Mouse (Mus musculus) thymus, postnatal 14 days (tissue): ENCODE results near the gene Tymp.

Experiments used
- DNase-seq: peaks from one replicate; pipeline ENCODE4 v3.0.0; 2021

The Tymp gene

GRCm38 (mm10) chr15:89373027-89373761, 3.6 kb downstream of the Tymp start:
- peak; percentile 92 for DNase-seq

DNA sequence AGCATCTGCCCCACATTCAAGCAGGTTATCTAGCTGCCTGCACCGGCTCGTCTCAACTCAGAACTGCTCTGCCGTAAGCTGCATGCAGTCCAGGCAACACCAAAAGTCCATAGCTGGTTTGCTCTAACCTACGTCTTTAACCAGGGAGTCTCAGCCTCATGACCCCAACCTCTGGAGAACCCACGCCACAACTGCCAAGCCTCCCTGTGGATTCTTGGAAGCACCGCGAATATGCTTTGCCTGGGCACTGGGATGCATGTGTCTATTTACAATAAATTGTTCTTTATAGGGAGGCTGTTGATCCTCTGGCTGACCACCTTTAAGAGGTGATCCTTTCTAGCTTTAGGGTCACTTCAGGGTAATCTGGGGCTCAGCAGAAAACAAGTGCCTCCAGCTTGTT, 4.3 kb downstream of the Tymp start:
- DNase-seq = no peak

DNA sequence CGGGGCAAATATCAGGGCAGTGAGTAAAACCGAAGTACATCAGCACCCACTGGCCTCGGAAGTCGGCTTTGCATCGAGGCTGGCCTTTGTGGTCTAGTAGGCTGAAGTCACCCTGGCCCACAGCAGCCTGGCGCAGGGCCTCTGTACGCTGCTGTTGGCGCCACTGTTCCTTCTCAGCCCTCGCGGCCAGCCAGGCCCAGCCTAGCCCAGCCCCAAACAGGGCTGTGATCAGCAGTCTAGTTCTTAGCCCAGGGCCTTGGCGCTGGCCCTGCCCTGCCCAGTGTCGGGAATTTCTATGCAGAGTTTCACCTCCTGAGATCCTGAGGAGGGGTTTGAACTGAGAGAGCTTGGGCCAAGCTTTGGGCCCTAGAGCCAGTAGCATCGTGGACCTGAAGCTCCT, 4.8 kb downstream of the Tymp start:
- DNase-seq = no peak

DNA sequence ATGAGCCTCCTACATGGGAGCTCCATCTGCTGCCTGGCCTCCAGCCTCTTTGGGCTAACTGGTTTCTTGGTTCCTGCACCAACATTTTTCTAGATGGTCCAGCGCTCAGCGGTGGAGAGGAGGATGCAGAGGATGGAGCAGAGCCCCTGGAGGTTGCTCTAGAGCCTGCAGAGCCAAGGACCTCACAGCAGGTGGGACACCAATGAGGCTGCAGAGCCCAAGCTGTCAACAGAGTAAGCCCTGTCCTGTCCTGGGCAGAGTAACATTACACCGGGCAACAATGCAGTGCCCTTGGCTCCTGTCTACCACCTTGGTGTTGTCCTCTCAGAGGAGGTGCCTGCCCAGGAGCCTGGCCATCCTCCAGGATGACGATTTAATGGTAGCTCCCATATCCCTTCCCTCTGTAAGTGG, 11.7 kb downstream of the Tymp start:
- no peak for DNase-seq

GRCm38 (mm10) chr15:89363051-89363450, 13.8 kb downstream of the Tymp start:
- no peak for DNase-seq

GRCm38 (mm10) chr15:89358784-89359183, 18.1 kb downstream of the Tymp start:
- DNase-seq = no peak

DNA sequence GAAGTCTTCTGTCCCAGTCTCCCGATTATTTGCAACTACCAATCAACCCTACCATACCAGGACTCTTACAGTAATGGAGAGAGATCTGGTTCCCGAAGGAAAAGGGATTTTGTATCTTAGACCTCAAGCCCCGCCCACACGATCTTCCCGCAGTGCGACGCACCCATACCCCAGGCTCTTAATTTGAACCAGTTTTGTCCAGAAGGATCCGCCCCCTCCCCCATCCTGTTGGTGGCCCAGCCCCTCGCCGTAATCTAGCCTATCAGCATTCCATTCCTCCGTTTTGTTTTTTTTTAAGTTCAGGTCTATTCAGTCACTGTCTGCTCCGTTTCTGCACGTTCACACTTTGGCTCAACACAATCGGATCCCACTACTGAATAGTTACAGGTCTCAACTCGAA, 20.5 kb downstream of the Tymp start:
- peak; percentile 84 for DNase-seq

- peak; percentile 96 for DNase-seq
These were observed 21.3 kb downstream of the Tymp start, which contains the start of the genes Lmf2 and Ncaph2 for GRCm38 (mm10) chr15:89355241-89356187. Gene Lmf2 (minus strand): TSS chr15:89355659. Gene Ncaph2 (plus strand): TSS chr15:89355719.

- peak; percentile 28 for DNase-seq
These were observed 22.4 kb downstream of the Tymp start for GRCm38 (mm10) chr15:89354455-89354854.

- DNase-seq = no peak
These were observed 23.0 kb downstream of the Tymp start for GRCm38 (mm10) chr15:89353837-89354236.

DNA sequence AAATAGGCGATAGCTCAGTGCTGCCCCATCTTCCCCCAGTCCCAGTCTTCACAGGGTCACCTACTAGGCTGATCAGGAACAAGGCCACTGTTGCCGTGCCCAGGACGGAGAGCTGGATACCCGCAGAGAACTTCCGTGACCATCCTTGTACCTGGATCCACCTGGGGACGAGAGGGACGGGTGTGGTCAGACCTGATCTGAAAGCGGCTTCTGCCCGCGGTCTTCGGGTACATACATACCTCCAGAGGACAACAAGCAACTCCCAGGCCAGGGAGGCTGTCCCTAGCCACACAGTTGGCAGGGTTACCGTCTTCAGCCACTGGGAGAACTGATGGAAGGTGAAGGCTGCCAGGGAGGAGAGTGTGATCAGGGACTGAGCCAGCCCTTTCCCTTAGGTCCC, 24.0 kb downstream of the Tymp start:
- no peak for DNase-seq

GRCm38 (mm10) chr15:89352054-89352453, 24.8 kb downstream of the Tymp start:
- DNase-seq = no peak

- DNase-seq = no peak
These were observed 25.5 kb downstream of the Tymp start for GRCm38 (mm10) chr15:89351302-89351701.

- DNase-seq = no peak
These were observed 26.4 kb downstream of the Tymp start for GRCm38 (mm10) chr15:89350447-89350846.

GRCm38 (mm10) chr15:89343325-89343724, 33.5 kb downstream of the Tymp start:
- DNase-seq = no peak

GRCm38 (mm10) chr15:89341678-89342077, 35.2 kb downstream of the Tymp start:
- no peak for DNase-seq

DNA sequence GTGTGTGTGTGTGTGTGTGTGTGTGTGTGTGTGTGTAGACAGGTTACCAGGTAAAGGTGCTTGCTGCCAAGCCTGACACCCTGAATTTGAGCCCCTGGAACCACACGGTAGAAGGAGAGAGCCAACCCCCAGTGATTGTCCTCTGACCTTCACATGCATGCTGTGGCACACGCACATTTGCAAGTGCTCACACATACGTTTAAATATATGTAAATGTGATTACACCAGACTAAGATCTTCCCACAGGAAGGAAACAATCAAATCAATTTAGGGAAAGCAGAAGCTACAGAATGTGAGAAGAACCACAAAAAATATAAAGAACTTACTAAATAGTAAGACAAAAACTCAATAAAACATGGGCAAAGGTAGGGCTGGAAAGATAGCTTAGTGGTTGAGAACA, 36.7 kb downstream of the Tymp start:
- no peak for DNase-seq

GRCm38 (mm10) chr15:89339696-89340095, 37.1 kb downstream of the Tymp start:
- no peak for DNase-seq

GRCm38 (mm10) chr15:89336422-89336821, 40.4 kb downstream of the Tymp start:
- DNase-seq = no peak

GRCm38 (mm10) chr15:89334774-89335537, 41.9 kb downstream of the Tymp start:
- DNase-seq = no peak

DNA sequence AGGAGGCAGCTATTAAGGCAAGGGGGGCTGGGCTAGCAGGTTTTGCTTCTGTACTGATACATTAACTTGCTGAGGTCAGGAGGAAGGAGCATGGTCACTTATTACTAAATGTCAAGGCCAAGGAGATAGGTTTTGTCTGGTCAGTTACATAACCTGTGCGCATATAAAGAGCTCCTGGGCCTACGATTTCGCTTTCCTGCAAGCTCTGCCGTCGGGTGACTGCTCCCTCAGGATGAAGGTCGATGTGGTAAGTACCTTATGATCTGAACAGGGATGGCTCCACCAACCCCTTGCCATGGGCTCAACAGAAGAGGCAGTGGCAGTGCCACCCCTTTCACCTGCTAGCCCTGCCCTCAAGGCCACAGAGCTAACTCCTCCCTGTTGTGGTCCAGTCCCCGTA, 42.6 kb downstream of the Tymp start, which contains the start of gene Miox:
Miox (plus strand) TSS at position 128 of the 400 bp plus-strand sequence.
- no peak for DNase-seq

GRCm38 (mm10) chr15:89326441-89326840, 50.4 kb downstream of the Tymp start:
- no peak for DNase-seq

DNA sequence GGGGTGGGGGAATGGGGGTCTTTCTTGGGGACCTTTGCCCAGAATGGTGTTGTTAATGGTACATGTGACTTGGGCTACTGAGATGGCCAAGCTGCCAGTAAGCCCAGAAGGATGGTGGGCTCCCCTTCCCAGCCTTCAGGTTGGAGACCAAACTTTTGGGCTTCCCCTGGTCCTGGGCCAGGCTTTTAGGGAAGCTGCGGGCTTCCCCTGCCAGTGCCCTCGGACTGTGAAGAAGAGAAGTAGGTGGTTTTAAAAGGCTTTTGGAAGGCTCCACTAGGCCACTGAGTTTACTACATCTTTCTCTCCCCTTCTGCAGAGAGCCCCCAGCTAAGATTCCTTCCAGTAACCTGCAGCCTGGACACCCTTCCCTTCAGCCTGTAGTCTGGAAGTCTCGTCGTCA, 53.2 kb downstream of the Tymp start:
- DNase-seq = no peak
